Mouse (Mus musculus) left cerebral cortex, adult 6 months (tissue): ENCODE results near the gene Vipr1. TPM values are rescaled to one million over a fixed set of nuclear protein-coding genes. Genes with fewer than 3 reads are reported as not detected.

ENCODE experiments used
- long read RNA-seq, 2 experiments: library from polyadenylated mRNA; unstranded; transcript quantifications; one replicate each; pipeline ENCODE4 v2.0.0; 2019 to 2020
- polyA plus RNA-seq: library from polyadenylated mRNA; unstranded; fragments of <200 nt; fragmentation: Nextera tagmentation; gene quantifications from 2 replicates; pipeline ENCODE4 v1.2.3, GENCODE M21; 2021

The Vipr1 gene
- polyA plus RNA-seq, result 2.2 and 3.0 TPM in 2 replicates
- long read RNA-seq, experiment 1, full-length matches to known transcripts, result 6 of 25 reads
- long read RNA-seq, experiment 1, partial matches to known transcripts, result 14 of 25 reads
- long read RNA-seq, experiment 1, other reads (novel, unspliced or antisense), result 5 of 25 reads
- long read RNA-seq, experiment 2, partial matches to known transcripts, result 0 of 4 reads
- long read RNA-seq, experiment 2, other reads (novel, unspliced or antisense), result 3 of 4 reads

DNA sequence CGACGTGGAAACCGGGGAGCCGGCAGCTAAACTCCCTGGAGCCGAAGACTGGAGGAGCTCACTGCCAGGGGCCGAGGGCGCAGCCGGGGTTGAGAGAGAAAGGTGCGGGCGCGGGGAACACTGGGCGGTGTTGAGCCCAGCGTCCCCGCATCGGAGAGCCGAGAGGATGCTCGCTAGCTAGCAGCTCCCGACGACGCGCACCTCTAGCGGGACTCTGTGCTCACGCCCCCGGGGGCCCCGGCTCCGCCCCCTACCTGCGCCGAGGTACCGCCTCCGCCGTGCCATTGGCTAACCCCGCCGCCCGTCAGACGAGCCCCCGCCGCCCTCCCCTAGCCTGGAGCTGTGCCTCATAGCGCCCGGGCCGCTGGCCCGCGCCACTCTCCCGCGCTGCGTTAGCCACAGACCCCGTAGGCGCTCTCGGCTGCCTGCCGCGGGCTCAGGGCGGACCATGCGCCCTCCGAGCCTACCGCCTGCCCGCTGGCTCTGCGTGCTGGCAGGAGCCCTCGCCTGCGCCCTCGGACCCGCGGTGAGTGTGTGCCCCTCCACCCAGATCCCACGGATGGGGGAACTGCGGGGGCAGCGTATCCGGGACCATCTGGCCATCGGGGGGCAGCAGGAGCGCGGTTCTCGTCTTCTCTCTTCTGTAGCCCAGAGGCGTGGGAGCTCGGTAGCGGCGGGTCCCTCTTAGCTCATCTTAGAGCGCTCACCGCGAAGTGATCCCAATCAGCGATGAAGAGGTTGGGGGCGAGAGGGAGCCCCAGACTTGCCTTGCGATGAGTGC is at the start of gene Vipr1:
Vipr1 (plus strand) TSS at position 316 of the 781 bp plus-strand sequence.

DNA sequence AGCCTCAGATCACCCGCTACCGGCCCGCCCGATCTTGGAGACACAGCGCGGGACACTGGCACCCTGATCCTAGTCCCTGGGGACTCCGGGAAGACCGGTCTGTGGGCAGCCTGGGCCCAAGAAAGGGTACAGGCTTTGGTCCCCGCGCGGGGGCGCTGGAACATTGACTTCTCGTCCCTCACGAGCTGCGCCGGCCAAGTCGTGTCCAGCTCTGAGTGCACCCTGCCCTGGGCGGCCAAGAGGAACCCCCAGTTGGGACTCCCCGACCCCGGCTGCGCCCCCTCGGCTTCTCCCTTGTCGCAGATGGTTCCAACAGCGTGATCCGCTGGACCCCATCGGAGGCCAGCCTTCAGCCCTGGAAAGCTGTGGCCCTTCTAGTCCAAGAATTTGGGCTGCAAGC is 515 bp upstream of the Vipr1 start, which contains the start of gene Lyzl4:
Lyzl4 (minus strand) TSS at position 96 of the 400 bp plus-strand sequence.

DNA sequence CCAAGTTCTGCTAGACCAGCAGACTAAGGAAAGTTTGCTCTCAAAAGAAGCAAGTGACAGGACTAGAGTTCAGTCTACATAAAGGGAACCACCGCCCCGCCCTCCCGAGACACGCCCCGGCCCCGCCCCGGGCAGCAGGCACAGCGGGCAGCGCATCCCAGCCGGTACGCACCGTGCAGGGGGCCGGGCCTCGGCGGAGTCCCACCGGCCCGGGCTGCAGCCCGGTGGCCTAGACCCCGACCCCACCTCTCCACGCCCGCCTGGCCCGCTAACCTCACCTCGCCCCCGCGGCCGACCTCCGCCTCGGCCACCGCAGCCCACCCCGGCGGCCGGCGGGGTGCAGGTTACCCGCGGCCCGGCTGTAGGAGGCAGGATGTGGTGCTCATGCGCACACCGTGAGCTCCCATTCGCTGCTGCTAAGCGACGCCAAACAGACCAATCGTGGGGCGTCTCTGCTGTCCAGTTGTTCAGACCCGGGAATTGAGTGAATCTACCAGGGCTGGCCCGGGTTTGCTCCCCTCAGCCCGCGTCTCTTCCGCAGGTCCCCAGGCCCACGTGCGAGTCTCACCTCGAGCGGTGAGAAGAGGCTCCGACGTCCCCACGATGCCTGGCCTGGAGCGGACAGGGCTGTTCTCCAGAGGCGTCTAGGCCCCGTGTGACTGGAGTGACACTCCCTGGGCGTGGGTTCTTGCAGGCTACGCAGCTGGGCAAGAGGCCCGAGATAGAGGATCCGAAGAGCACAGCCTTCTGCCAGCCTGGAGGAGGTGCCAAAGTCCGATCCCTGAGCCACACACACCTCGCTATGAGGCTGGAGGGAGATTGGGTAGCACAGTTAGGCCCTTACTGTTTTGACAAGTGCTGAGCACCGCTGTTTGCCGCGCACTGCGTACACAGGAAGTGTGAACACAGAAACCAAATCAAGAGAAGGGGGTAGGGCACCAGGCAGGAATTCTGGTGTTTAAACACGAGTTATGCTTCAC is 62.4 kb downstream of the Vipr1 start, which contains the start of gene Sec22c:
Sec22c (minus strand) TSS at position 845 of the 980 bp plus-strand sequence.

DNA sequence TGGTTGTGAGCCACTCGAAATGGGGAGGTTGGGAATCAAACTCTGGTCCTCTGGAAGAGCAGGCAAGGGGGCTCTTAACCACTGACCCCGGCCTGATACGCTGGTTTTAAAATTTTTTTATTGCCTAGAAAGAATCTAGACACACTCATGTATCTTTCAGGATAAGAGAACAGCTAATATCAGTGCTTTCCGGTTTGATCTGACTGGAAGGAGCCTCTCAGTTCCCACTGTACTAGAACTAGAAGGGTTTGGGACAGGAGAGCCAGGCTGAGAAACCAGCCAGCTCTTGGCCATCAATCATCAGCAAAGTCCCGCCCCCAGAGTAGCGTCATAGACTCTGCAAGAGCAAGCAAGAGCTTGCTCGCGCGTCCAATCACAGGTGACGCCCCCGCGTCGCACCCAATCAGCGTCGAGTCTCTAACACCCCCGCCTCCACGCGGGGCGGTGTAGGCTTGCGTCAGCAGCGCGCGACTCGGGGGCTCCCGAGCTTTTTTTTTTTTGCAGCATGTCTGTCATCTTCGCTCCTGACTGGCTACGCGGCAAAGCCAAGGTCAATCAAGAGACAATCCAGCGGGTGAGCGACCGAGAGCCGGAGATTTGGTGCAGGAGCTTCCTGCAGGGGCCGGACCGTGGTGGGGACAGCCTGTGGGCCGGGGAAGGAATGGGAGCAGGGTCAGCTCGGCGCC is 67.5 kb downstream of the Vipr1 start, which contains the start of gene Ss18l2:
Ss18l2 (plus strand) TSS at position 432 of the 686 bp plus-strand sequence.

DNA sequence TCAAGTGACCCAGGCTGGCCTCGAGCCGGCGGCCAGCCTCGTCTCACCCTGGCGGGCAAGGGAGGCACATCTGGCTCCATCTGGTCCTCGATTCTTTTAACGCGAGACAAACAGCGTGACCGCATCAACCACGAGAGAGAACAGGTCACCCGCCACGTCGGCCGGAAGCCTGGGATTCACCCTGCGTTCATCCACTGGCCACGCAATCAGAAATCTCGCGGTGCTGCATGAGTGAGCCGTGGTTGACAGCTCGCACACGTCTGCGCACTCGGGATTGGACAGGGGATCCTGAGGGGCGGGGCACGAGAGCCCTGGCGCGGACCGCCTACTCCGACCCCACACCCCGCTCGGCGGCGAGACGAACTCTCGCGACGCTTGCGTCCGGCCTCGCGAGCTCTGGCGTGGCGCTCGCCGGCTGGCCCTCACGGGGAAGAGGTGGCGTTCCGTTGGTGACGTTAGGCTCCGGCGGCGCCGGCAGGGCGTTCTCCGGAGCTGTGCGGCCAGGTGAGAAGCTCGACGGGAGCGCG is 76.3 kb downstream of the Vipr1 start, which contains the start of gene Nktr:
Nktr (plus strand) TSS at position 378 of the 527 bp plus-strand sequence.

Other genes starting within 250 kb of the Vipr1 start
- gene Cck, start 147.0 kb upstream of the Vipr1 start, polyA plus RNA-seq, result 2,234 and 2,917 TPM in 2 replicates
- 1.3 and 3.2 TPM in 2 replicates for gene Lyzl4, start 620 bp upstream of the Vipr1 start, polyA plus RNA-seq
- 4.9 and 9.2 TPM in 2 replicates for gene Sec22c, start 62.8 kb downstream of the Vipr1 start, polyA plus RNA-seq
- gene Ss18l2, start 67.6 kb downstream of the Vipr1 start, polyA plus RNA-seq, result 339 and 487 TPM in 2 replicates
- gene Nktr, start 76.5 kb downstream of the Vipr1 start, polyA plus RNA-seq, result 15.9 and 20.9 TPM in 2 replicates
- 7.3 and 8.1 TPM in 2 replicates for gene Zfp651, start 116.6 kb downstream of the Vipr1 start, polyA plus RNA-seq
- gene Klhl40, start 134.9 kb downstream of the Vipr1 start, polyA plus RNA-seq, result 7.3 and 9.7 TPM in 2 replicates
- gene Hhatl, start 149.8 kb downstream of the Vipr1 start, polyA plus RNA-seq, result 17.1 and 18.6 TPM in 2 replicates
- gene Ccdc13, start 196.7 kb downstream of the Vipr1 start, polyA plus RNA-seq, result 10.9 and 11.3 TPM in 2 replicates
- gene Higd1a, start 215.6 kb downstream of the Vipr1 start, polyA plus RNA-seq, result 255 and 284 TPM in 2 replicates